Mouse (Mus musculus): Measurements from ENCODE around the gene Slc37a4.
"Not testable (repeated sequence)": the region's sequence is repeated elsewhere in the genome, so short reads cannot be mapped to it uniquely, and the experiment has no call there.

The Slc37a4 gene

GRCm38 (mm10) chr9:44396684-44397411, at the start of gene Slc37a4:
Slc37a4 (plus strand) TSS chr9:44396852.
- DNase-seq, result peak; percentile 97 to 99

- DNase-seq, result peak in 1 of 2 experiments; percentile 42
Observed at GRCm38 (mm10) chr9:44347166-44347565, 49.5 kb upstream of the Slc37a4 start.

- DNase-seq, result no peak
Observed at GRCm38 (mm10) chr9:44347621-44348020, 49.0 kb upstream of the Slc37a4 start.

GRCm38 (mm10) chr9:44348546-44348945, 48.1 kb upstream of the Slc37a4 start:
- DNase-seq, result no peak

- DNase-seq, result no peak
Observed at GRCm38 (mm10) chr9:44351396-44351795, 45.3 kb upstream of the Slc37a4 start.

GRCm38 (mm10) chr9:44352337-44352736, 44.3 kb upstream of the Slc37a4 start:
- no peak for DNase-seq

- no peak for DNase-seq
Observed at GRCm38 (mm10) chr9:44353142-44353541, 43.5 kb upstream of the Slc37a4 start.

GRCm38 (mm10) chr9:44357207-44357606, 39.4 kb upstream of the Slc37a4 start:
- DNase-seq, result no peak

GRCm38 (mm10) chr9:44361190-44361917, 35.3 kb upstream of the Slc37a4 start, which contains the start of gene Vps11:
Vps11 (minus strand) TSS chr9:44361670.
- DNase-seq, result peak; percentile 97

- not testable (repeated sequence) for DNase-seq
Observed at GRCm38 (mm10) chr9:44361931-44362330, 34.7 kb upstream of the Slc37a4 start.

- peak in 1 of 2 experiments; percentile 62 for DNase-seq
Observed at GRCm38 (mm10) chr9:44364480-44364879, 32.2 kb upstream of the Slc37a4 start.

GRCm38 (mm10) chr9:44373386-44373785, 23.3 kb upstream of the Slc37a4 start:
- DNase-seq, result no peak

- DNase-seq, result no peak
Observed at GRCm38 (mm10) chr9:44376141-44376540, 20.5 kb upstream of the Slc37a4 start.

- DNase-seq, result not testable (repeated sequence)
Observed at GRCm38 (mm10) chr9:44377335-44377734, 19.3 kb upstream of the Slc37a4 start.

GRCm38 (mm10) chr9:44378153-44378730, 18.4 kb upstream of the Slc37a4 start:
- DNase-seq, result no peak

- DNase-seq, result peak; percentile 99 to 100
Observed at GRCm38 (mm10) chr9:44379054-44379834, 17.4 kb upstream of the Slc37a4 start, which contains the start of gene Hyou1. Hyou1 (plus strand) TSS chr9:44379490.

GRCm38 (mm10) chr9:44379862-44380261, 16.8 kb upstream of the Slc37a4 start:
- DNase-seq, result peak in 1 of 2 experiments; percentile 51

- no peak for DNase-seq
Observed at GRCm38 (mm10) chr9:44384596-44384995, 12.1 kb upstream of the Slc37a4 start.

GRCm38 (mm10) chr9:44387221-44387620, 9.4 kb upstream of the Slc37a4 start:
- peak; percentile 57 to 62 for DNase-seq

- DNase-seq, result peak; percentile 66 to 72
Observed at GRCm38 (mm10) chr9:44389273-44389672, 7.4 kb upstream of the Slc37a4 start.

GRCm38 (mm10) chr9:44391466-44391865, 5.2 kb upstream of the Slc37a4 start:
- peak; percentile 82 to 91 for DNase-seq

- peak; percentile 81 to 91 for DNase-seq
Observed at GRCm38 (mm10) chr9:44398087-44398486, 1.4 kb downstream of the Slc37a4 start.

- DNase-seq, result no peak
Observed at GRCm38 (mm10) chr9:44398551-44398950, 1.9 kb downstream of the Slc37a4 start.

Data from kidney, postnatal 25 days (tissue).